Mouse (Mus musculus) liver, adult 2 months (tissue): ENCODE measurements around the gene Rps17.

Experiments used
- CTCF ChIP-seq: fragments of 200-500 bp; IDR thresholded peaks from 2 replicates; pipeline ENCODE4 v1.5.1; 2011; ENCODE audit warnings: low read depth, low read length, control low read depth
- POLR2A ChIP-seq: fragments of 200-500 bp; IDR thresholded peaks from 2 replicates; pipeline ENCODE4 v1.6.1; 2011; ENCODE audit warnings: low read length, control low read depth; ENCODE audit not compliant: insufficient read depth; ENCODE audit errors: extremely low read depth

GRCm38 (mm10) chr7:81356975-81357374 is 11.9 kb upstream of the Rps17 start:
- no peak for TF ChIP-seq POLR2A
- TF ChIP-seq CTCF, result no peak
